Mouse (Mus musculus): ENCODE data around the gene Swap70. TPM values are rescaled to one million over a fixed set of nuclear protein-coding genes. Genes with fewer than 3 reads are reported as not detected.

Swap70 gene
- 39.4 and 40.6 TPM in 2 replicates for polyA plus RNA-seq (2015; fragmentation: Nextera tagmentation; extraction: Ambion mirVana)

GRCm38 (mm10) chr7:110221586-110222481, at the start of gene Swap70:
TSS of gene Swap70 (plus strand) at chr7:110221711.
- Histone ChIP-seq H3K4me2 (ENCODE audit: low read depth, low read length) (peak within 1 kb of the TSS; percentile 89), H3K9me3 (ENCODE audit: control insufficient read depth, low read length) (no peaks in the 10 kb centered on the region), H3K27me3 (ENCODE audit: control insufficient read depth, insufficient read depth, low read depth, low read length) (no peaks in the 10 kb centered on the region), H3K36me3 (ENCODE audit: control insufficient read depth, insufficient read depth, low read length) (peaks cover 4% of the 10 kb centered on the region), H3K4me3 (ENCODE audit: low read length) (peak within 1 kb of the TSS; percentile 85), H3K27ac (ENCODE audit: low read length) (peak within 1 kb of the TSS; percentile 95), H3K4me1 (replicated peaks; ENCODE audit: control insufficient read depth, insufficient read depth, low read length) (peaks cover 11% of the 10 kb centered on the region), H3K9ac (ENCODE audit: low read length) (peak within 1 kb of the TSS; percentile 95)
- WGBS = under 1% methylated on average over 67 of the region's 73 CpGs
- ATAC-seq (ENCODE audit: low read depth) = peak; percentile 99

GRCm38 (mm10) chr7:110179208-110179607, 42.3 kb upstream of the Swap70 start:
- Histone ChIP-seq H3K4me3 (ENCODE audit: low read length) (no peak overlapping the region), H3K9ac (ENCODE audit: low read length) (no peak overlapping the region)
- 82% methylated on average over 7 of the region's 7 CpGs for WGBS

GRCm38 (mm10) chr7:110180613-110181012, 40.9 kb upstream of the Swap70 start:
- no peak overlapping the region for H3K4me3 ChIP-seq (ENCODE audit: low read length)
- H3K4me1 ChIP-seq (replicated peaks; ENCODE audit: control insufficient read depth, insufficient read depth, low read length) = no peaks in the 10 kb centered on the region
- no peaks in the 10 kb centered on the region for H3K36me3 ChIP-seq (ENCODE audit: control insufficient read depth, insufficient read depth, low read length)
- no peak overlapping the region for H3K27ac ChIP-seq (ENCODE audit: low read length)
- no peak for ATAC-seq (ENCODE audit: low read depth)
- H3K9ac ChIP-seq (ENCODE audit: low read length) = no peak overlapping the region
- no peak overlapping the region for H3K4me2 ChIP-seq (ENCODE audit: low read depth, low read length)
- no peaks in the 10 kb centered on the region for H3K27me3 ChIP-seq (ENCODE audit: control insufficient read depth, insufficient read depth, low read depth, low read length)
- H3K9me3 ChIP-seq (ENCODE audit: control insufficient read depth, low read length) = no peaks in the 10 kb centered on the region

More at GRCm38 (mm10) chr7:110179208-110179607, 42.3 kb upstream of the Swap70 start:
- H3K9me3 ChIP-seq (ENCODE audit: control insufficient read depth, low read length) = no peaks in the 10 kb centered on the region
- H3K27ac ChIP-seq (ENCODE audit: low read length) = no peak overlapping the region
- no peak overlapping the region for H3K4me2 ChIP-seq (ENCODE audit: low read depth, low read length)
- ATAC-seq (ENCODE audit: low read depth) = no peak
- H3K27me3 ChIP-seq (ENCODE audit: control insufficient read depth, insufficient read depth, low read depth, low read length) = no peaks in the 10 kb centered on the region
- H3K4me1 ChIP-seq (replicated peaks; ENCODE audit: control insufficient read depth, insufficient read depth, low read length) = no peaks in the 10 kb centered on the region
- no peaks in the 10 kb centered on the region for H3K36me3 ChIP-seq (ENCODE audit: control insufficient read depth, insufficient read depth, low read length)

GRCm38 (mm10) chr7:110181446-110181845, 40.1 kb upstream of the Swap70 start:
- no peak overlapping the region for H3K9ac ChIP-seq (ENCODE audit: low read length)
- ATAC-seq (ENCODE audit: low read depth) = no peak
- H3K9me3 ChIP-seq (ENCODE audit: control insufficient read depth, low read length) = no peaks in the 10 kb centered on the region
- WGBS = 56% methylated on average over 8 of the region's 8 CpGs
- H3K4me2 ChIP-seq (ENCODE audit: low read depth, low read length) = no peak overlapping the region
- H3K4me3 ChIP-seq (ENCODE audit: low read length) = no peak overlapping the region
- H3K27ac ChIP-seq (ENCODE audit: low read length) = no peak overlapping the region
- H3K4me1 ChIP-seq (replicated peaks; ENCODE audit: control insufficient read depth, insufficient read depth, low read length) = no peaks in the 10 kb centered on the region
- H3K36me3 ChIP-seq (ENCODE audit: control insufficient read depth, insufficient read depth, low read length) = no peaks in the 10 kb centered on the region
- H3K27me3 ChIP-seq (ENCODE audit: control insufficient read depth, insufficient read depth, low read depth, low read length) = no peaks in the 10 kb centered on the region

GRCm38 (mm10) chr7:110184608-110185007, 36.9 kb upstream of the Swap70 start:
- Histone ChIP-seq H3K4me3 (ENCODE audit: low read length) (no peak overlapping the region), H3K4me2 (ENCODE audit: low read depth, low read length) (no peak overlapping the region), H3K9me3 (ENCODE audit: control insufficient read depth, low read length) (no peaks in the 10 kb centered on the region), H3K4me1 (replicated peaks; ENCODE audit: control insufficient read depth, insufficient read depth, low read length) (no peaks in the 10 kb centered on the region), H3K27ac (ENCODE audit: low read length) (no peak overlapping the region), H3K9ac (ENCODE audit: low read length) (no peak overlapping the region), H3K27me3 (ENCODE audit: control insufficient read depth, insufficient read depth, low read depth, low read length) (no peaks in the 10 kb centered on the region), H3K36me3 (ENCODE audit: control insufficient read depth, insufficient read depth, low read length) (no peaks in the 10 kb centered on the region)
- WGBS = 85% methylated on average over 3 of the region's 3 CpGs
- ATAC-seq (ENCODE audit: low read depth) = no peak

- Histone ChIP-seq H3K4me1 (replicated peaks; ENCODE audit: control insufficient read depth, insufficient read depth, low read length) (no peaks in the 10 kb centered on the region), H3K27ac (ENCODE audit: low read length) (peak overlapping the region; percentile 70), H3K27me3 (ENCODE audit: control insufficient read depth, insufficient read depth, low read depth, low read length) (no peaks in the 10 kb centered on the region), H3K9me3 (ENCODE audit: control insufficient read depth, low read length) (no peaks in the 10 kb centered on the region), H3K36me3 (ENCODE audit: control insufficient read depth, insufficient read depth, low read length) (no peaks in the 10 kb centered on the region), H3K9ac (ENCODE audit: low read length) (no peak overlapping the region), H3K4me2 (ENCODE audit: low read depth, low read length) (no peak overlapping the region), H3K4me3 (ENCODE audit: low read length) (no peak overlapping the region)
- peak; percentile 76 for ATAC-seq (ENCODE audit: low read depth)
- WGBS = 55% methylated on average over 7 of the region's 7 CpGs
These were observed 31.6 kb upstream of the Swap70 start for GRCm38 (mm10) chr7:110189951-110190350.

- 90% methylated on average over 3 of the region's 3 CpGs for WGBS
These were observed 28.3 kb upstream of the Swap70 start for GRCm38 (mm10) chr7:110193186-110193585.

GRCm38 (mm10) chr7:110197176-110197575, 24.3 kb upstream of the Swap70 start:
- Histone ChIP-seq H3K36me3 (ENCODE audit: control insufficient read depth, insufficient read depth, low read length) (no peaks in the 10 kb centered on the region), H3K4me3 (ENCODE audit: low read length) (no peak overlapping the region), H3K4me1 (replicated peaks; ENCODE audit: control insufficient read depth, insufficient read depth, low read length) (no peaks in the 10 kb centered on the region), H3K9me3 (ENCODE audit: control insufficient read depth, low read length) (no peaks in the 10 kb centered on the region), H3K27ac (ENCODE audit: low read length) (no peak overlapping the region), H3K9ac (ENCODE audit: low read length) (no peak overlapping the region), H3K4me2 (ENCODE audit: low read depth, low read length) (no peak overlapping the region), H3K27me3 (ENCODE audit: control insufficient read depth, insufficient read depth, low read depth, low read length) (no peaks in the 10 kb centered on the region)
- WGBS = 80% methylated on average over 7 of the region's 7 CpGs
- ATAC-seq (ENCODE audit: low read depth) = no peak

More at GRCm38 (mm10) chr7:110193186-110193585, 28.3 kb upstream of the Swap70 start:
- H3K27me3 ChIP-seq (ENCODE audit: control insufficient read depth, insufficient read depth, low read depth, low read length) = no peaks in the 10 kb centered on the region
- H3K9ac ChIP-seq (ENCODE audit: low read length) = no peak overlapping the region
- no peaks in the 10 kb centered on the region for H3K36me3 ChIP-seq (ENCODE audit: control insufficient read depth, insufficient read depth, low read length)
- no peaks in the 10 kb centered on the region for H3K9me3 ChIP-seq (ENCODE audit: control insufficient read depth, low read length)
- no peak overlapping the region for H3K27ac ChIP-seq (ENCODE audit: low read length)
- H3K4me3 ChIP-seq (ENCODE audit: low read length) = no peak overlapping the region
- H3K4me1 ChIP-seq (replicated peaks; ENCODE audit: control insufficient read depth, insufficient read depth, low read length) = no peaks in the 10 kb centered on the region
- ATAC-seq (ENCODE audit: low read depth) = no peak
- no peak overlapping the region for H3K4me2 ChIP-seq (ENCODE audit: low read depth, low read length)

GRCm38 (mm10) chr7:110201933-110202332, 19.6 kb upstream of the Swap70 start:
- no peaks in the 10 kb centered on the region for H3K9me3 ChIP-seq (ENCODE audit: control insufficient read depth, low read length)
- H3K4me3 ChIP-seq (ENCODE audit: low read length) = no peak overlapping the region
- H3K27me3 ChIP-seq (ENCODE audit: control insufficient read depth, insufficient read depth, low read depth, low read length) = no peaks in the 10 kb centered on the region
- H3K4me2 ChIP-seq (ENCODE audit: low read depth, low read length) = no peak overlapping the region
- H3K9ac ChIP-seq (ENCODE audit: low read length) = no peak overlapping the region
- ATAC-seq (ENCODE audit: low read depth) = no peak
- H3K4me1 ChIP-seq (replicated peaks; ENCODE audit: control insufficient read depth, insufficient read depth, low read length) = no peaks in the 10 kb centered on the region
- 88% methylated on average over 6 of the region's 6 CpGs for WGBS
- H3K27ac ChIP-seq (ENCODE audit: low read length) = no peak overlapping the region
- H3K36me3 ChIP-seq (ENCODE audit: control insufficient read depth, insufficient read depth, low read length) = no peaks in the 10 kb centered on the region
